Comparison of ENCODE assay signal across 8 mouse cellular contexts in genomic region chr1:189727884-189728783, GRCm38 (mm10). TPM values are rescaled to one million over a fixed set of nuclear protein-coding genes. Genes with fewer than 3 reads are reported as not detected.
DNase-seq lines count a peak whose midpoint lies in the region; ATAC-seq lines count a peak whose summit lies in the region.

Ptpn14 (plus strand) TSS chr1:189728268.

- DNase-seq in A20 (ENCODE audit: low read depth, low spot score), result peak; percentile 32
- peak; percentile 81 to 83 for DNase-seq in adrenal gland, adult 18-20 months (ENCODE audit: low spot score in 2 of 2)
- peak; percentile 92 for DNase-seq in heart, postnatal 4 days
- DNase-seq in layer of hippocampus, postnatal 14 days (ENCODE audit: low spot score in 2 of 2), result peak in 1 of 2 experiments; percentile 29
- peak; percentile 86 for DNase-seq in lung, postnatal 25 days (ENCODE audit: low spot score)
- DNase-seq in right cerebral cortex, postnatal 14 days, result peak; percentile 34

- peak within 1 kb of the TSS; percentile 99 for H3K4me2 ChIP-seq in forebrain, embryonic 15.5 days (replicated peaks)

- WGBS in forebrain, embryonic 15.5 days, result under 1% methylated on average over 86 of the region's 98 CpGs

- H3K9ac ChIP-seq in forebrain, embryonic 15.5 days (replicated peaks), result peak within 1 kb of the TSS; percentile 45

- H3K36me3 ChIP-seq in forebrain, embryonic 15.5 days, result no peaks in the 10 kb centered on the region

- H3K27ac ChIP-seq in forebrain, embryonic 15.5 days (replicated peaks), result no peak within 1 kb of the TSS; the same call in none of the 2 replicates

- peaks cover 49% of the 10 kb centered on the region for H3K27me3 ChIP-seq in forebrain, embryonic 15.5 days

- H3K9me3 ChIP-seq in forebrain, embryonic 15.5 days, result no peaks in the 10 kb centered on the region

- H3K4me1 ChIP-seq in forebrain, embryonic 15.5 days, result peaks cover 20% of the 10 kb centered on the region

- ATAC-seq in forebrain, embryonic 15.5 days (replicated peaks), result peak; percentile 86
- ATAC-seq in activated CD4-positive, CD25-positive, alpha-beta regulatory T cell, adult 4 months, result no peak

- peak within 1 kb of the TSS; percentile 56 for H3K4me3 ChIP-seq in forebrain, embryonic 15.5 days

RNA-seq across cellular contexts. Expression of gene Ptpn14, which starts in this region (rescaled TPM):
- total RNA-seq in adrenal gland, adult 18-20 months (2021), result 10 to 100 TPM; 13.5 to 19.8 TPM
- polyA plus RNA-seq in forebrain, embryonic 15.5 days (2015; fragmentation: Nextera tagmentation; extraction: Ambion mirVana), result 0.64 and 0.96 TPM in 2 replicates
- total RNA-seq in heart, postnatal 4 days (2021), result 10 to 100 TPM; 31.0 to 33.3 TPM
- 10 to 100 TPM; 12.0 to 15.7 TPM for total RNA-seq in layer of hippocampus, postnatal 14 days (2021)
- polyA plus RNA-seq in activated CD4-positive, CD25-positive, alpha-beta regulatory T cell, adult 4 months (2017; shearing (Covaris generic)), result under 1 TPM in 1 of 2 experiments, not detected in 1; 0.20 TPM

Comparison
In these comparisons a context has a peak if more than half of its experiments do, and no peak if none do; other contexts are left out.
1. Peak in ATAC-seq, H3K4me3 ChIP-seq, H3K9ac ChIP-seq and H3K4me2 ChIP-seq in forebrain, embryonic 15.5 days; RNA of the gene not detected or under 1 TPM.